Mouse (Mus musculus): ENCODE measurements around the gene Ap3d1. TPM values are rescaled to one million over a fixed set of nuclear protein-coding genes. Genes with fewer than 3 reads are reported as not detected.

Gene Ap3d1
- polyA plus RNA-seq, 2 experiments: 20.1 to 26.2 TPM

GRCm38 (mm10) chr10:80768365-80768764, 26.3 kb upstream of the Ap3d1 start:
- H3K4me3 ChIP-seq (ENCODE audit: insufficient read depth in 1 of 2, low read depth in 2 of 2, low read length in 2 of 2): no peak overlapping the region
- peaks cover 64% of the 10 kb centered on the region for H3K36me3 ChIP-seq (replicated peaks; ENCODE audit: control insufficient read depth, insufficient read depth, low read depth)
- H3K9ac ChIP-seq (replicated peaks): no peak overlapping the region
- H3K27ac ChIP-seq: no peak overlapping the region
- H3K27me3 ChIP-seq (ENCODE audit: control insufficient read depth, insufficient read depth, low read length): no peaks in the 10 kb centered on the region
- no peak overlapping the region for H3K4me2 ChIP-seq (ENCODE audit: low read depth)
- DNase-seq (ENCODE audit: low read depth in 3 of 3, low spot score in 3 of 3) (no peak), ATAC-seq (ENCODE audit: insufficient read depth) (no peak)
- 81% methylated on average over 6 of the region's 6 CpGs for WGBS (ENCODE audit: insufficient replicate concordance)
- H3K9me3 ChIP-seq (ENCODE audit: control insufficient read depth, low read length): no peaks in the 10 kb centered on the region
- TF ChIP-seq EP300 (IDR thresholded peaks at IDR 0.05; ENCODE audit: low read depth): no peak
- no peak for TF ChIP-seq CTCF (IDR thresholded peaks at IDR 0.05; ENCODE audit: low read depth)
- H3K4me1 ChIP-seq (replicated peaks; ENCODE audit: control insufficient read depth in 2 of 2, insufficient read depth in 2 of 2, low read length in 1 of 2): 0 out of 4 replicates have a peak, but pooled peaks cover 0 to 2% of the 10 kb centered on the region in 2 experiments

- Histone ChIP-seq H3K36me3 (replicated peaks; ENCODE audit: control insufficient read depth, insufficient read depth, low read depth) (peaks cover 44% of the 10 kb centered on the region), H3K27me3 (ENCODE audit: control insufficient read depth, insufficient read depth, low read length) (no peaks in the 10 kb centered on the region)
Observed at GRCm38 (mm10) chr10:80766161-80766815, 24.2 kb upstream of the Ap3d1 start.

GRCm38 (mm10) chr10:80765746-80766145, 23.7 kb upstream of the Ap3d1 start:
- no peak for ATAC-seq (ENCODE audit: insufficient read depth)
- H3K36me3 ChIP-seq (replicated peaks; ENCODE audit: control insufficient read depth, insufficient read depth, low read depth): peaks cover 38% of the 10 kb centered on the region
- H3K9ac ChIP-seq (replicated peaks): no peak overlapping the region
- no peak for DNase-seq (ENCODE audit: low read depth in 3 of 3, low spot score in 3 of 3)
- peaks cover 0 to 10% of the 10 kb centered on the region in 2 experiments; a peak in 2 of 4 replicates for H3K4me1 ChIP-seq (replicated peaks; ENCODE audit: control insufficient read depth in 2 of 2, insufficient read depth in 2 of 2, low read length in 1 of 2)
- no peak overlapping the region for H3K27ac ChIP-seq
- H3K4me3 ChIP-seq (ENCODE audit: insufficient read depth in 1 of 2, low read depth in 2 of 2, low read length in 2 of 2): no peak overlapping the region
- no peaks in the 10 kb centered on the region for H3K9me3 ChIP-seq (ENCODE audit: control insufficient read depth, low read length)
- no peaks in the 10 kb centered on the region for H3K27me3 ChIP-seq (ENCODE audit: control insufficient read depth, insufficient read depth, low read length)
- 85% methylated on average over 2 of the region's 2 CpGs for WGBS (ENCODE audit: insufficient replicate concordance)
- no peak for TF ChIP-seq CTCF (IDR thresholded peaks at IDR 0.05; ENCODE audit: low read depth)
- no peak for TF ChIP-seq EP300 (IDR thresholded peaks at IDR 0.05; ENCODE audit: low read depth)
- H3K4me2 ChIP-seq (ENCODE audit: low read depth): no peak overlapping the region

More at GRCm38 (mm10) chr10:80766161-80766815, 24.2 kb upstream of the Ap3d1 start:
- Histone ChIP-seq H3K4me3 (ENCODE audit: insufficient read depth in 1 of 2, low read depth in 2 of 2, low read length in 2 of 2) (no peak overlapping the region), H3K9me3 (ENCODE audit: control insufficient read depth, low read length) (no peaks in the 10 kb centered on the region), H3K4me2 (ENCODE audit: low read depth) (no peak overlapping the region), H3K9ac (replicated peaks) (no peak overlapping the region), H3K27ac (no peak overlapping the region), H3K4me1 (replicated peaks; ENCODE audit: control insufficient read depth in 2 of 2, insufficient read depth in 2 of 2, low read length in 1 of 2) (peaks cover 0 to 7% of the 10 kb centered on the region in 2 experiments; a peak in 1 of 4 replicates)
- WGBS (ENCODE audit: insufficient replicate concordance): 80% methylated on average over 10 of the region's 10 CpGs
- ATAC-seq (ENCODE audit: insufficient read depth) (peak; percentile 6; the same call in 1 of the 2 replicates), DNase-seq (ENCODE audit: low read depth in 3 of 3, low spot score in 3 of 3) (no peak)
- TF ChIP-seq EP300 (IDR thresholded peaks at IDR 0.05; ENCODE audit: low read depth) (no peak), CTCF (IDR thresholded peaks at IDR 0.05; ENCODE audit: low read depth) (no peak)

- Histone ChIP-seq H3K27ac (no peak overlapping the region), H3K4me3 (ENCODE audit: insufficient read depth in 1 of 2, low read depth in 2 of 2, low read length in 2 of 2) (no peak overlapping the region), H3K9ac (replicated peaks) (no peak overlapping the region), H3K4me2 (ENCODE audit: low read depth) (no peak overlapping the region), H3K27me3 (ENCODE audit: control insufficient read depth, insufficient read depth, low read length) (no peaks in the 10 kb centered on the region), H3K36me3 (replicated peaks; ENCODE audit: control insufficient read depth, insufficient read depth, low read depth) (peaks cover 24% of the 10 kb centered on the region), H3K9me3 (ENCODE audit: control insufficient read depth, low read length) (no peaks in the 10 kb centered on the region), H3K4me1 (replicated peaks; ENCODE audit: control insufficient read depth in 2 of 2, insufficient read depth in 2 of 2, low read length in 1 of 2) (peaks cover 0 to 20% of the 10 kb centered on the region in 2 experiments; a peak in 2 of 4 replicates)
- 55% methylated on average over 2 of the region's 2 CpGs for WGBS (ENCODE audit: insufficient replicate concordance)
- DNase-seq (ENCODE audit: low read depth in 3 of 3, low spot score in 3 of 3) (no peak), ATAC-seq (ENCODE audit: insufficient read depth) (no peak)
- TF ChIP-seq CTCF (IDR thresholded peaks at IDR 0.05; ENCODE audit: low read depth): no peak
- TF ChIP-seq EP300 (IDR thresholded peaks at IDR 0.05; ENCODE audit: low read depth): no peak
Observed at GRCm38 (mm10) chr10:80763502-80763901, 21.4 kb upstream of the Ap3d1 start.

DNA sequence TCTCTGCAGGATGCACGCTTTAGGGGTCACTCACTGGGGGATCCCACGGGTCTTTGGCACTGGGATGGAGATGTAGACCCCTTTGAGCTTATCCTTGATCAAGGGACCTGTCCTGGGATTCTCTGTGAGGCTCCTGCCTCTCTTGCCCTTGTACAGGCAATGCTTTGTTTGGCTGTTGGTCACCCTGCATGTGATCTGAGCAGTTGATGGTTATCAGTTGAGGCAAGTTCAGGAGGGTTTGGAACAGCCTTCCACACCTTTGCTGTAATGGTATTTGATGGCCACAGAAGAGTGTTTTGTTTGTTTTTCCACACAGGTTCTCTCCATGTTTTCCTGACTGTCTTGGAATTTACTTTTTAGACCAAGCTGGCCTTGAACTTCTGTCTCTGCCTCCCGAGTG, 19.8 kb upstream of the Ap3d1 start:
- H3K27ac ChIP-seq: no peak overlapping the region
- WGBS (ENCODE audit: insufficient replicate concordance): 59% methylated on average over 3 of the region's 3 CpGs
- no peak overlapping the region for H3K4me2 ChIP-seq (ENCODE audit: low read depth)
- H3K9me3 ChIP-seq (ENCODE audit: control insufficient read depth, low read length): no peaks in the 10 kb centered on the region
- H3K9ac ChIP-seq (replicated peaks): no peak overlapping the region
- H3K4me3 ChIP-seq (ENCODE audit: insufficient read depth in 1 of 2, low read depth in 2 of 2, low read length in 2 of 2): no peak overlapping the region
- ATAC-seq (ENCODE audit: insufficient read depth) (no peak), DNase-seq (ENCODE audit: low read depth in 3 of 3, low spot score in 3 of 3) (no peak)
- H3K27me3 ChIP-seq (ENCODE audit: control insufficient read depth, insufficient read depth, low read length): no peaks in the 10 kb centered on the region
- TF ChIP-seq EP300 (IDR thresholded peaks at IDR 0.05; ENCODE audit: low read depth) (no peak), CTCF (IDR thresholded peaks at IDR 0.05; ENCODE audit: low read depth) (no peak)
- peaks cover 5 to 28% of the 10 kb centered on the region in 2 experiments for H3K4me1 ChIP-seq (replicated peaks; ENCODE audit: control insufficient read depth in 2 of 2, insufficient read depth in 2 of 2, low read length in 1 of 2)
- H3K36me3 ChIP-seq (replicated peaks; ENCODE audit: control insufficient read depth, insufficient read depth, low read depth): peaks cover 12% of the 10 kb centered on the region
